Mouse (Mus musculus) gastrocnemius, postnatal 36 days (tissue): ENCODE data around the gene Myl4. TPM values are rescaled to one million over a fixed set of nuclear protein-coding genes. Genes with fewer than 3 reads are reported as not detected.

Source experiments
- DNase-seq, 2 experiments: peaks; one replicate each; pipeline ENCODE4 v3.0.0; 2022
- intact Hi-C: fragments of 180-260 bp; cut with DNase I; formaldehyde crosslinking; loops from one replicate; pipeline ENCODE4 v1.15.1; 2025
- total RNA-seq, 2 experiments: library from RNA; stranded (reverse); gene quantifications; 2 replicates each; pipeline ENCODE4 v1.2.3; 2021

The Myl4 gene
- total RNA-seq, 2 experiments from 2014 or later, result 5.5 to 6.4 TPM

GRCm38 (mm10) chr11:104596365-104596764 lies 45.9 kb downstream of the Myl4 start:
- intact Hi-C loops, result loop anchor here (10.0 kb wide), 2 partner anchors 168 to 528 kb away; partner anchors contain the start of gene Mettl2
- DNase-seq, result no peak

DNA sequence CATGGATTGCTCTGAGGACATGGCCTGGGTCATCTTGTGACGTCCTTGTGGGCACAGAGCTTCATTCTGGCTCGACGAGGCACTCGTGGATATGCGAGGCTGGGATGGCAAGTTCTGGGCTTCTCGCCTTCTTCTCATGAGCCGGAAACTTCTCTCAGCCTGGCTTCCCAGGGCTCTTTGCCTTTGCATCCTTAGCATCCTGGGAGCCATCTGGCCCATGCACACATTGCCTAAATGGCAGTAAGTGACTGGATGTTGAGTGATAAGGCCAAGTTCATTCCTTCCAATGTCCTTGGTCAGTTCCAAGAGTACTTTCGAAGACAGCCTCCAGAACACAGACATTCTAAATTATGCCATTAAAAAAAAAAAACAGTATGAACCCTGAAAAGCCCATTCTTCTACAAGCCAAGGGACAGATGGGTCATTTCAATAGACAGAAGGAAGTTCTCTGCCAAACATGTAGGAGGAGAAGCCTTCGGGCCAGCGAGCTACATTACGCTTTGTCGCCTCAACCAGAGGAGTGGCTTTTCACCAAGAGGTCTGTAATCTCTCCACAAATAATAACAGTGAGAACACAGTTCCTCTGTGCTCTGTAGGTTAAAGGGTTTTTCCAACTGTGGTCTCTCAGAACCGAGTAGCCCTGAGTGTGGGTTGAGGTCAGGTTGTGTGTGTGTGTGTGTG lies 48.9 kb downstream of the Myl4 start:
- DNase-seq, result no peak
- intact Hi-C loops, result loop anchor here (10.0 kb wide), 2 partner anchors 165 to 525 kb away; partner anchors contain the start of gene Mettl2

GRCm38 (mm10) chr11:104600675-104601074 lies 50.2 kb downstream of the Myl4 start:
- no peak for DNase-seq
- intact Hi-C loops, result no loop called here

- no peak for DNase-seq
Observed at GRCm38 (mm10) chr11:104604192-104604591, 53.7 kb downstream of the Myl4 start.

DNA sequence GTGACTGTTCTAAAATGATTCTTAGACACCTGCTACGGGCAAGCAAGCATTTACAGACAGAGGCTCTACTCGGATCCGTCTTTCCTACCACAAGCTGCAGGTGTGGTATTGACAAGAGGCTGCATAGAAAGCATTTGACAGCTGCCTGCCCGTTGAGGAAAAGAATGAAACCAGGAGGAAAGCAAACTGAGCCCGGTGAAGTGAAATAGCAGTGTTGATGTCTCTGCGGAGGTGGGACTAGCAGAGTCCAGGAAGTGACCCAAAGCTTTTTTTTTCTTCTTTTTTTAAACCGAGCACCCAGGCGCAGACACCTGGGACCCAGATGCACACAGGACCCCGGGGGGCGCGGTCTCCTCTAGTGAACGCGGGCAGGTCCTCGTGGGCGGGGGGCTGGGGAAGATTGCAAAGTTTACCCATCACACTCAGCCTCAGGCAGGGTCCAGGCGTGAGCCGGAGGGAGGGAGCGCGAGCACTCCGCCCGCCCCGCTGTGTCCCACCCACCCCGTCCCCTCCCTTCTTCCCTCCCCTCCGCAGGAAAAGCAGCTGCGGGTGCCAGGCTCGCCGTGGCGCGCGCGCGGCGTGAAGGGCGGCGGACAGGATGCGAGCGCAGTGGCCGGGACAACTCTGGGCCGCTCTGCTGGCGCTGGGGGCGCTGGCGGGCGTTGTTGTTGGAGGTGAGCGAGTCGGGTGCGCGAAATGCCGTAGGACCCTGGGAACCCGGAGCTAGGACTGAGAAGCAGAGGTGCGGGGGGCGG lies 57.2 kb downstream of the Myl4 start, which contains the start of gene Itgb3:
Itgb3 (plus strand) TSS at position 510 of the 755 bp plus-strand sequence.
- intact Hi-C loops, result loop anchor here (1.0 kb wide), 1 partner anchor 16 kb away; no protein-coding TSS in a partner anchor
- peak; percentile 36 to 54 for DNase-seq

More at GRCm38 (mm10) chr11:104604192-104604591, 53.7 kb downstream of the Myl4 start:
- intact Hi-C loops, result no loop called here

- intact Hi-C loops, result no loop called here
- no peak for DNase-seq
Observed at GRCm38 (mm10) chr11:104608249-104608920, 57.9 kb downstream of the Myl4 start.

DNA sequence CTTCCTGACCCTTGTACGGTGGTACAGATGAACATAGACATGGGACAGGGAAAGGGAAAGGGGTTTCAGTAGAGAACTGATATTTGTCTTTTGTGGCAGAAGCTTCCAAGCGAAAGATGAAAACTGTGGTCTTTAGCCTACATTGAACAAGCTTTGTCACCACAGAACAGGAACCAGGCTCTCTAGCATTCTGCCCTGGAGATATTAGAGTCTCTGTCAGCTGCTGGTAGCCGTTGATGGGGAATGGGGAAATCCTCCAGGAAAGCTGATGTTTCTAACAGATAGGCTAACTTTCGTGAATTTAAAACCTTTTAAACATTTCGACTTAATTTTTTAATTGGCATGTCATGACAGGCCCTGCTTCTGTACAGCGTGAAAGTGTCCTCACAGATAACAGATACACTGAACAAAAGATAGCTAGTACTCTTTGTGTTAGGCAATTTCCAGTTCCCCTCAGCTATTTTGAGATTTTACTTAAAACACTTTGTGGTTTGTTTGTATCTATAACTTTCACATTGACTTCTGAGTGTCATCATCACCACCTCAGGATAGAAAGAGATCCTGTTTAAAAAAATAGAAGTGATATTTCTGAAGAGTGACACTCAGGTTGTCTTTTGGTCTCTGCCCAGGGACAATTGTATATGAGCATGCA lies 58.7 kb downstream of the Myl4 start:
- intact Hi-C loops, result no loop called here
- no peak for DNase-seq

DNA sequence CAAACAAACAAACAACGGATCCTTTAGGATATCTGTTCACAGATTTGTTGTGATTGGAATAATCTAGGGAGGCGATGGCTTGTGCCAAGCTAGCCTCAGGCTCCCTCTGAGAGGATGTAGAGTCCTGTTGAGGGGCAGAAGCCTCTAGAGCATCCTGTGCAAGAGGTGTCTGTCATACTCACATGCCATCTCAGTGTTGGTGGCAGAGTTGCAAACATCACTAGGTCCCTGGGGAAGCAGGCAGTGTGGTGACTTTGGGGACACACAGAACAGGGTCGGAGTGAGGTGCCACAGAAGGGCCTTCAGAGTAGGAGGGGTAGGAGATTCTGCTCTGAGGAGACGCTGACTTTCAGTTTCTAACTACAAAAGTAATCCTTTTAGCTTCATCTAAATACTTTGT lies 59.3 kb downstream of the Myl4 start:
- intact Hi-C loops, result no loop called here
- no peak for DNase-seq

DNA sequence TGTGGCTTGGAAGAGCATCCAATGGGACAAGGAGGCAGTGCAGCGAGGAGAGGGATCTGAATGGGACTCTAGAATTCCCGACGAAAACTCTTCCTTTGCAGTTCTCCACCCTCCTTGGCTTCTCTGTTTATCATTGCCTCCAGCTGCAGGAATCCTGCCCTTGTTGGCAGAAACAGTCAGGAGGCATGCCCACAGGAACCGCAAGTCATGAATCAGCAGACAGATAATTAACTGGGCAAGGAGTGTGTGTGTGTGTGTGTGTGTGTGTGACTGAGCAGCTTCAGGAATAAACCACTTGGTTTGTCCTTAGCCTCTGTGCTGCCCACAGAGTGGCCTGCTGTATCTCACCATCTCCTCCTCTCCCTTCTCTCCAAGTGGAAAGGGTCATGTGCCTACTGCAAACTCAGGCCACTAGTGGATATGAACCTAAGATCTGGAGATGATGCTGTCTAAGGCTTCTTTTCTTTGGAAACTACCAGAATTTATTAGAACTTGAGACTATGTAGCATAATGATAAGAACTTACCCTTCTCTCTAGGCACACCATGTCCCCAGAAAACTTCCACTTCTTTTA lies 61.2 kb downstream of the Myl4 start:
- intact Hi-C loops, result no loop called here
- DNase-seq, result no peak

DNA sequence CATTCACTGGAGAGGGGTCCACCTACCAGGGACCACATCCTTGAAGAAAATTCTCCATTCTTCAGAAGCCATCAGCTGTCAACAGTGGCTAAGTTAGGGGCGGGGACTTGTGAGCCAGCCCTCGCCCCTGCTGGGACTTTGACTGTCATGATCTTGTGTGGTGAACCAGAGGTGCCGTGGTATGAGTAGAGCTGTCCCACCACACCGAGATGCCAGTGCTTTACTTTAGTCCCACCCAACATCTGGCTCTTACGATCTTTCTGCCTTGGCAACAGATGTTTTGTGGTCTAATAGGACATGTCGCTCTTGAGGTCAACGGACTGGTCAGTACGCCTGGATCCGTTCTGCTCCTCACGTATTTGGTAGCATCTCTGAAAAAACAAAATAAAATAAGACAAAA lies 63.1 kb downstream of the Myl4 start:
- intact Hi-C loops, result no loop called here

GRCm38 (mm10) chr11:104614130-104614529 lies 63.7 kb downstream of the Myl4 start:
- intact Hi-C loops, result no loop called here
- DNase-seq, result no peak

More for the DNA sequence above, 63.1 kb downstream of the Myl4 start:
- no peak for DNase-seq

DNA sequence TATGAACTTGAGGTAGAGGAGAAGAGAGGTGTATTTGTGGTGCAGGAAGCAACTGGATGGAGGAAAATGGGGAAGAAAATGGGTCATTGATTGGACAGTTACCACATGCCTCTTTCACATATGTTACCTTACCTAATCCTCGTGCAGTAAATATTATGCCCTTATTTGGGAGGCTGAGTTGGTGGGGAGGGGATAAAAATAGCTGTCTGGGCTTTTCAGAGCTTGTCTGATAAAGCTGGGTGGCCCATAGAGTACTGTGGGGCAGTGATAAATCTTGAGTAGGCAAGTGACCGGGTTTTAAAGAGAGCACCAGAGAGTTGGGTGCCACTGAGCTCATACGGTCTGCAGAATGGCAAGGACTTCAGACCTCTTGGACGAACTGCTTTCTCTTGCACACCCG lies 65.7 kb downstream of the Myl4 start:
- intact Hi-C loops, result no loop called here
- DNase-seq, result no peak

DNA sequence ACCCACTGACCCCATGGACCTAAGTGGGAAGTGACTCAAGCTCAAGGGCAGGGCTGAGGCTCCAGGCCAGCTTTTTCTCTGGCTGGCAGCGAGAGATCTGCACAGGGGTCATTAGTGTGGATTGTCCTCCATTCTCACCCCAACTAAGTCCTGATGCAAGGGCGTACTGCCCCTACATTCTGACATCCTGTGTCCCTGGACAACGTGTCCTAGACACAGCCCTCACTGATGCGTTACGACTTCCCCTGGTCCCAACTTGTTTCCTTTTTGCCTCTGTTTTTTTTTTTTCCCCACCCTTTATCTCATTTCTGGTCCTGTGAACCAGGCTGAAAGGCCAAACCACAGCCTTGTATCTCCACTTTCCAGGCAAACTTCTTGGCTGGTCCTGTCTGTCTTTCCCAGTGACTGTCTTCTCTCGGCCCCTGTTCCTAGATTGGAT lies 68.2 kb downstream of the Myl4 start:
- no peak for DNase-seq
- intact Hi-C loops, result no loop called here

GRCm38 (mm10) chr11:104619084-104620022 lies 68.9 kb downstream of the Myl4 start:
- DNase-seq, result no peak
- intact Hi-C loops, result no loop called here

- no peak for DNase-seq
- intact Hi-C loops, result no loop called here
Observed at GRCm38 (mm10) chr11:104622040-104622962, 71.8 kb downstream of the Myl4 start.

DNA sequence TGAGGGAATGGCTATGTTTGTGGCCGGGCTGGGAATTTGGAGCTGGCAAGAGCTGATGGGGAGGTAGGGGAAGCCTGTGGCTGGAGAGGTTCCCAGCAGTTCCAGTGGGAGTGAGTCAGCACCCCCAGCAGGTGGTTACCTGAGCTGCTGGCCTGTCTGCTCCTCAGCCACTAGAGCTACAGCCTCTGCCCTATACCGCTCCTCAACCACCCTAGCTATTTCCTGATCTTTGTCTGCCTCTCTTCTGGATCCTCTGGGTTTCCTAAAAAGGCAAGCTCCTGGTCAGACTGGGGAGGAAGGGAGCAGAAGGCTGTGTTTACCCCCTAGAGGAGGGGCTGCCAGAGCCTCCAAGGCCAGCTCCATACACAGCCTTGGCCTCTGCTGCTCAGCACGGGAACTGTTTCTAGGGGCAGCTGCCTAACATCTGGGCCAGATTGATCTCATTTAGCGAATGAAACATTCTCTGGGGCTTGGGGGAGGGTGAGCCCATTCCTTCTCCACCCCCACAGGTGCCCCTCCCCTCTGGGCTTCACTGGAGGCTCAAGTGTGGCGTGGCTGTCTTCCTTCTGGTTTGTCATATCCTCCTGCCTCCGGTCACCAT lies 74.4 kb downstream of the Myl4 start:
- intact Hi-C loops, result no loop called here
- peak; percentile 44 to 55 for DNase-seq
